Mouse (Mus musculus) stomach, postnatal 0 days (tissue): ENCODE measurements at regions not wholly inside any gene's neighbourhood (a gene's known extent, or its start where the extent isn't known, plus 50 kb on each side); places are given as distances from the start of the nearest gene placed in this dataset.

Experiments
- CTCF ChIP-seq: IDR thresholded peaks from 2 replicates; pipeline ENCODE4 v1.5.1; 2016; ENCODE audit warnings: antibody characterized with exemption, low read depth, mild to moderate bottlenecking, moderate library complexity
- EP300 ChIP-seq: optimal IDR thresholded peaks from 2 replicates; pipeline ENCODE3; 2016; ENCODE audit warnings: antibody characterized with exemption

GRCm38 (mm10) chr5:101535451-101535850 is 129.3 kb downstream of the Nkx6-1 start:
- TF ChIP-seq CTCF, result no peak
- no peak for TF ChIP-seq EP300
